Mouse (Mus musculus) midbrain, embryonic 15.5 days (tissue): ENCODE results near the gene Rab6a. TPM values are rescaled to one million over a fixed set of nuclear protein-coding genes. Genes with fewer than 3 reads are reported as not detected.

ENCODE experiments used
- polyA plus RNA-seq: library from polyadenylated mRNA; unstranded; fragments of >200 nt; fragmentation: Nextera tagmentation; extraction: Ambion mirVana; gene quantifications from 2 replicates; pipeline ENCODE4 v1.2.1, GENCODE M21; 2015

Gene Rab6a
- polyA plus RNA-seq, 1 experiment from 2014 or later: 260 TPM

Other genes starting within 250 kb of the Rab6a start
- gene C2cd3, start 235.2 kb upstream of the Rab6a start, polyA plus RNA-seq: 20.3 and 22.4 TPM in 2 replicates
- 183 and 188 TPM in 2 replicates for gene Ppme1, start 235.1 kb upstream of the Rab6a start, polyA plus RNA-seq
- gene Ucp3, start 134.4 kb upstream of the Rab6a start, polyA plus RNA-seq: not detected in 2 replicates
- 57.2 and 61.6 TPM in 2 replicates for gene Ucp2, start 114.1 kb upstream of the Rab6a start, polyA plus RNA-seq
- 3.7 and 4.9 TPM in 2 replicates for gene Dnajb13, start 92.5 kb upstream of the Rab6a start, polyA plus RNA-seq
- 15.5 and 17.7 TPM in 2 replicates for gene Coa4, start 70.3 kb upstream of the Rab6a start, polyA plus RNA-seq
- 79.0 and 80.2 TPM in 2 replicates for gene Mrpl48, start 891 bp downstream of the Rab6a start, polyA plus RNA-seq
- 10.3 and 10.4 TPM in 2 replicates for gene Plekhb1, start 55.0 kb downstream of the Rab6a start, polyA plus RNA-seq
- 112 and 126 TPM in 2 replicates for gene Fam168a, start 99.2 kb downstream of the Rab6a start, polyA plus RNA-seq